Mouse (Mus musculus) large intestine, adult 2 months (tissue): ENCODE data around the gene Paqr5. TPM values are rescaled to one million over a fixed set of nuclear protein-coding genes. Genes with fewer than 3 reads are reported as not detected.

Source experiments
- DNase-seq: peaks from one replicate; pipeline ENCODE4 v3.0.0-alpha.2; 2012; ENCODE audit warnings: low read depth, low spot score
- WGBS: fragments of 180-500 bp; shearing (Covaris S2); methylation state at CpG from one replicate; pipeline ENCODE4 v1.1.7; 2018; 5-methylcytosine and 5-hydroxymethylcytosine counted together
- polyA plus RNA-seq: library from polyadenylated mRNA; depleted of rRNA; stranded (reverse); fragments of >200 nt; gene quantifications from 2 replicates; pipeline ENCODE4 v1.2.3, GENCODE M21; 2012

The Paqr5 gene
- polyA plus RNA-seq, 1 experiment: 28.3 TPM

- DNase-seq: no peak
These were observed 11.2 kb downstream of the Paqr5 start for GRCm38 (mm10) chr9:62015504-62015903.

GRCm38 (mm10) chr9:62013316-62014097 is 13.1 kb downstream of the Paqr5 start:
- no peak for DNase-seq

More at GRCm38 (mm10) chr9:62015504-62015903, 11.2 kb downstream of the Paqr5 start:
- WGBS: 61% methylated on average over 3 of the region's 3 CpGs

GRCm38 (mm10) chr9:62008360-62008759 is 18.3 kb downstream of the Paqr5 start:
- WGBS: 20% methylated on average over 5 of the region's 5 CpGs
- DNase-seq: peak; percentile 78

More at GRCm38 (mm10) chr9:62013316-62014097, 13.1 kb downstream of the Paqr5 start:
- 80% methylated on average over 12 of the region's 12 CpGs for WGBS

- no peak for DNase-seq
- 28% methylated on average over 4 of the region's 4 CpGs for WGBS
These were observed 19.6 kb downstream of the Paqr5 start for GRCm38 (mm10) chr9:62007028-62007427.

- 85% methylated on average over 2 of the region's 2 CpGs for WGBS
These were observed 23.0 kb downstream of the Paqr5 start for GRCm38 (mm10) chr9:62003611-62004010.

GRCm38 (mm10) chr9:61999653-62000420 is 26.8 kb downstream of the Paqr5 start:
- DNase-seq: peak; percentile 94
- WGBS: 38% methylated on average over 6 of the region's 6 CpGs

More at GRCm38 (mm10) chr9:62003611-62004010, 23.0 kb downstream of the Paqr5 start:
- DNase-seq: no peak

- peak; percentile 94 for DNase-seq
- WGBS: 14% methylated on average over 6 of the region's 6 CpGs
These were observed 28.8 kb downstream of the Paqr5 start for GRCm38 (mm10) chr9:61997860-61998259.

GRCm38 (mm10) chr9:61991158-61991557 is 35.5 kb downstream of the Paqr5 start:
- WGBS: 24% methylated on average over 4 of the region's 4 CpGs
- no peak for DNase-seq

- no peak for DNase-seq
- WGBS: 22% methylated on average over 3 of the region's 3 CpGs
These were observed 35.9 kb downstream of the Paqr5 start for GRCm38 (mm10) chr9:61990738-61991137.

GRCm38 (mm10) chr9:61986055-61986454 is 40.6 kb downstream of the Paqr5 start:
- no peak for DNase-seq
- WGBS: 72% methylated on average over 7 of the region's 7 CpGs

- WGBS: 21% methylated on average over 11 of the region's 11 CpGs
- no peak for DNase-seq
These were observed 41.3 kb downstream of the Paqr5 start for GRCm38 (mm10) chr9:61985183-61985863.

GRCm38 (mm10) chr9:61982940-61983620 is 43.6 kb downstream of the Paqr5 start:
- DNase-seq: no peak
- 61% methylated on average over 7 of the region's 7 CpGs for WGBS

- WGBS: 81% methylated on average over 5 of the region's 5 CpGs
- no peak for DNase-seq
These were observed 44.8 kb downstream of the Paqr5 start for GRCm38 (mm10) chr9:61981876-61982275.

- 93% methylated on average over 2 of the region's 2 CpGs for WGBS
These were observed 46.7 kb downstream of the Paqr5 start for GRCm38 (mm10) chr9:61979983-61980382.

GRCm38 (mm10) chr9:61977258-61977945 is 49.3 kb downstream of the Paqr5 start:
- DNase-seq: no peak
- WGBS: 80% methylated on average over 13 of the region's 13 CpGs

More at GRCm38 (mm10) chr9:61979983-61980382, 46.7 kb downstream of the Paqr5 start:
- DNase-seq: no peak

GRCm38 (mm10) chr9:61972031-61972430 is 54.6 kb downstream of the Paqr5 start:
- WGBS: 73% methylated on average over 9 of the region's 9 CpGs
- no peak for DNase-seq

GRCm38 (mm10) chr9:61971045-61971444 is 55.6 kb downstream of the Paqr5 start:
- DNase-seq: no peak
- 66% methylated on average over 3 of the region's 3 CpGs for WGBS

- DNase-seq: no peak
- WGBS: 63% methylated on average over 10 of the region's 10 CpGs
These were observed 59.3 kb downstream of the Paqr5 start for GRCm38 (mm10) chr9:61967357-61967756.

- no peak for DNase-seq
- 88% methylated on average over 7 of the region's 7 CpGs for WGBS
These were observed 60.7 kb downstream of the Paqr5 start for GRCm38 (mm10) chr9:61965987-61966386.
